In genomic region chr5:56141616-56142015, GRCm38 (mm10) we compare ENCODE assay signal across 30 mouse cellular contexts.
DNase-seq lines count a peak whose midpoint lies in the region; ATAC-seq lines count a peak whose summit lies in the region.
"Had no signal": no experiment of that assay in that cellular context is flagged by ENCODE, and none has a peak within 500 bp of the region (broad histone marks: within the 10 kb centered on the region; RNA-seq: fewer than 3 reads in every experiment).

No protein-coding gene starts in this region.

- no peaks in the 10 kb centered on the region for H3K27me3 ChIP-seq in forebrain, embryonic 13.5 days
- H3K27me3 ChIP-seq in forebrain, embryonic 12.5 days: no peaks in the 10 kb centered on the region
- H3K27me3 ChIP-seq in forebrain, embryonic 16.5 days (replicated peaks; ENCODE audit: control insufficient read depth, insufficient read depth, low read length): no peaks in the 10 kb centered on the region
- H3K27me3 ChIP-seq: CH12.LX; embryonic facial prominence, embryonic 15.5 days; heart, embryonic 13.5 days; Patski had no signal

- no peaks in the 10 kb centered on the region for H3K4me1 ChIP-seq in forebrain, embryonic 13.5 days
- H3K4me1 ChIP-seq in forebrain, embryonic 12.5 days: no peaks in the 10 kb centered on the region
- no peaks in the 10 kb centered on the region for H3K4me1 ChIP-seq in forebrain, embryonic 16.5 days (replicated peaks; ENCODE audit: control insufficient read depth, insufficient read depth, low read length)
- H3K4me1 ChIP-seq: embryonic facial prominence, embryonic 15.5 days; heart, embryonic 10.5 days; heart, embryonic 13.5 days had no signal

- H3K4me3 ChIP-seq in forebrain, embryonic 13.5 days: no peak overlapping the region
- no peak overlapping the region for H3K4me3 ChIP-seq in forebrain, embryonic 12.5 days (replicated peaks)
- no peak overlapping the region for H3K4me3 ChIP-seq in forebrain, embryonic 16.5 days (replicated peaks; ENCODE audit: low read length)
- H3K4me3 ChIP-seq: embryonic facial prominence, embryonic 15.5 days; heart, adult 2 months; heart, embryonic 10.5 days; heart, embryonic 13.5 days had no signal

- H3K27ac ChIP-seq in forebrain, embryonic 13.5 days: no peak overlapping the region
- no peak overlapping the region for H3K27ac ChIP-seq in forebrain, embryonic 12.5 days
- no peak overlapping the region for H3K27ac ChIP-seq in forebrain, embryonic 16.5 days (ENCODE audit: low read length)
- H3K27ac ChIP-seq: embryonic facial prominence, embryonic 15.5 days; heart, adult 2 months; heart, embryonic 10.5 days; heart, embryonic 13.5 days; hindbrain, embryonic 14.5 days; hindbrain, postnatal 0 days had no signal

- H3K36me3 ChIP-seq in forebrain, embryonic 13.5 days (ENCODE audit: poor library complexity, severe bottlenecking): no peaks in the 10 kb centered on the region
- no peaks in the 10 kb centered on the region for H3K36me3 ChIP-seq in forebrain, embryonic 12.5 days (replicated peaks)
- H3K36me3 ChIP-seq in forebrain, embryonic 16.5 days (ENCODE audit: control insufficient read depth, insufficient read depth): no peaks in the 10 kb centered on the region
- H3K36me3 ChIP-seq: embryonic facial prominence, embryonic 15.5 days; G1E; heart, embryonic 10.5 days; heart, embryonic 13.5 days had no signal

- H3K4me2 ChIP-seq in forebrain, embryonic 13.5 days: no peak overlapping the region
- H3K4me2 ChIP-seq in forebrain, embryonic 12.5 days: no peak overlapping the region
- H3K4me2 ChIP-seq in forebrain, embryonic 16.5 days (ENCODE audit: low read length): no peak overlapping the region
- H3K4me2 ChIP-seq: embryonic facial prominence, embryonic 15.5 days; heart, embryonic 13.5 days; hindbrain, embryonic 14.5 days had no signal

- no peak overlapping the region for H3K9ac ChIP-seq in forebrain, embryonic 13.5 days
- no peak overlapping the region for H3K9ac ChIP-seq in forebrain, embryonic 12.5 days
- no peak overlapping the region for H3K9ac ChIP-seq in forebrain, embryonic 16.5 days (replicated peaks; ENCODE audit: low read depth, low read length)
- H3K9ac ChIP-seq: embryonic facial prominence, embryonic 15.5 days; heart, embryonic 13.5 days; hindbrain, embryonic 14.5 days had no signal

- DNase-seq in layer of hippocampus, adult 9-10 months (ENCODE audit: low spot score): peak; percentile 16
- DNase-seq in layer of hippocampus, postnatal 14 days (ENCODE audit: low spot score in 2 of 2): no peak
- no peak for DNase-seq in adrenal gland, adult (ENCODE audit: inconsistent age in 2 of 2, low spot score in 1 of 2)
- DNase-seq: adrenal gland, adult 2 months; adrenal gland, postnatal 14 days; B cell, adult 2 months; cerebellum, adult 11-12 months; cerebellum, adult 8-10 months; cerebellum, postnatal 10 days; cerebellum, postnatal 36 days; embryo, embryonic 11 days; gastrocnemius, postnatal 10 days; gastrocnemius, postnatal 36 days; heart, adult 2 months; heart, postnatal 14 days; heart, postnatal 4 days; kidney, adult 18-20 months had no signal

- peak; percentile 57; the same call in 1 of the 2 replicates for ATAC-seq in forebrain, embryonic 13.5 days
- ATAC-seq in forebrain, embryonic 12.5 days (ENCODE audit: low FRiP score): no peak
- ATAC-seq in forebrain, embryonic 16.5 days: peak; percentile 68
- ATAC-seq: hindbrain, postnatal 0 days; inflammation-experienced regulatory T-cells, adult 6 months; intestine, embryonic 16.5 days; Patski had no signal

- H3K9me3 ChIP-seq in forebrain, embryonic 13.5 days (replicated peaks): no peaks in the 10 kb centered on the region
- H3K9me3 ChIP-seq in forebrain, embryonic 12.5 days: no peaks in the 10 kb centered on the region
- H3K9me3 ChIP-seq in forebrain, embryonic 16.5 days (ENCODE audit: control insufficient read depth, low read length): no peaks in the 10 kb centered on the region
- H3K9me3 ChIP-seq: embryonic facial prominence, embryonic 15.5 days; G1E; heart, embryonic 10.5 days had no signal
